ENCODE assay signal across 20 mouse cellular contexts in genomic region chr7:121782188-121782909, GRCm38 (mm10). TPM values are rescaled to one million over a fixed set of nuclear protein-coding genes. Genes with fewer than 3 reads are reported as not detected.
"Had no signal": no experiment of that assay in that cellular context is flagged by ENCODE, and none has a peak within 500 bp of the region (broad histone marks: within the 10 kb centered on the region; RNA-seq: fewer than 3 reads in every experiment).

No protein-coding gene starts in this region.

- H3K4me1 ChIP-seq: limb, embryonic 10.5 days; limb, embryonic 13.5 days; liver, embryonic 12.5 days; liver, embryonic 15.5 days had no signal

- H3K27ac ChIP-seq: hindbrain, postnatal 0 days; layer of hippocampus, adult 2 months; limb, embryonic 10.5 days; limb, embryonic 13.5 days; liver, embryonic 12.5 days; liver, embryonic 15.5 days had no signal

- H3K36me3 ChIP-seq: limb, embryonic 10.5 days; limb, embryonic 13.5 days; liver, embryonic 12.5 days; liver, embryonic 15.5 days had no signal

- H3K9me3 ChIP-seq: limb, embryonic 10.5 days; limb, embryonic 13.5 days; liver, embryonic 12.5 days; liver, embryonic 15.5 days had no signal

- DNase-seq: layer of hippocampus, adult 9-11 months; liver; lung, adult 18-20 months; lung, postnatal 10 days; lung, postnatal 4 days; midbrain, embryonic 14.5 days; thymus, adult 18-20 months; thymus, postnatal 36 days had no signal

- H3K4me2 ChIP-seq: limb, embryonic 13.5 days; liver, embryonic 12.5 days; liver, embryonic 15.5 days; midbrain, embryonic 11.5 days had no signal

- ATAC-seq: hindbrain, postnatal 0 days; inflammation-experienced regulatory T-cells, adult 6 months; intestine, embryonic 16.5 days; liver, embryonic 12.5 days had no signal

- H3K4me3 ChIP-seq: layer of hippocampus, adult 2 months; limb, embryonic 10.5 days; limb, embryonic 13.5 days; liver, embryonic 12.5 days; liver, embryonic 15.5 days had no signal

- H3K27me3 ChIP-seq: limb, embryonic 13.5 days; liver, embryonic 12.5 days; liver, embryonic 15.5 days had no signal

- H3K9ac ChIP-seq: limb, embryonic 13.5 days; liver, embryonic 12.5 days; liver, embryonic 15.5 days had no signal

RNA-seq across cellular contexts. Expression of gene Scnn1g, which starts 48.1 kb away (rescaled TPM):
- polyA plus RNA-seq: inflammation-experienced regulatory T-cells, adult 6 months; large intestine, adult 2 months; limb, embryonic 10.5 days; liver, embryonic 12.5 days; liver, embryonic 15.5 days; midbrain, embryonic 11.5 days; midbrain, embryonic 14.5 days; neural tube, embryonic 14.5 days; small intestine, adult 2 months had no signal
